Mouse (Mus musculus) left cerebral cortex, postnatal 25 days (tissue): ENCODE measurements at regions not wholly inside any gene's neighbourhood (a gene's known extent, or its start where the extent isn't known, plus 50 kb on each side); places are given as distances from the start of the nearest gene placed in this dataset.

Source experiments
- microRNA-seq, 2 experiments: library from miRNA; unstranded; fragments of <30 nt; microRNA quantifications; one replicate each; pipeline ENCODE4 v1.2.0; 2022

Small RNAs in the stretch of these regions (microRNA-seq; reads per million reads assigned to microRNA genes)
- 2.4 to 3.2 reads per million in 2 experiments for gene Mir9-2
